Mouse (Mus musculus) bone marrow macrophage, adult 2 months (primary cell): Measurements from ENCODE around the gene Zbtb5. TPM values are rescaled to one million over a fixed set of nuclear protein-coding genes. Genes with fewer than 3 reads are reported as not detected.
"Not testable (repeated sequence)": the region's sequence is repeated elsewhere in the genome, so short reads cannot be mapped to it uniquely, and the experiment has no call there.

Experiments used
- H3K27ac ChIP-seq: 2 replicates; pipeline ENCODE4 v1.5.1; 2012; ENCODE audit warnings: low read depth, low read length; ENCODE audit not compliant: insufficient read depth
- H3K4me1 ChIP-seq: 2 replicates; pipeline ENCODE4 v1.6.1; 2012; ENCODE audit warnings: low read length; ENCODE audit not compliant: control insufficient read depth, insufficient read depth
- H3K4me3 ChIP-seq: 2 replicates; pipeline ENCODE4 v1.5.1; 2012; ENCODE audit warnings: mild to moderate bottlenecking, low read length, moderate library complexity; ENCODE audit not compliant: insufficient read depth
- CTCF ChIP-seq: IDR thresholded peaks from 2 replicates; pipeline ENCODE4 v1.5.1; 2012; ENCODE audit warnings: low read depth, mild to moderate bottlenecking, low read length, moderate library complexity
- POLR2A ChIP-seq: IDR thresholded peaks from 2 replicates; pipeline ENCODE4 v1.6.1; 2012; ENCODE audit warnings: mild to moderate bottlenecking, low read depth, low read length, borderline replicate concordance
- polyA plus RNA-seq: library from polyadenylated mRNA; stranded (reverse); fragments of >200 nt; gene quantifications from 2 replicates; pipeline ENCODE4 v1.2.4, GENCODE M21; 2012; ENCODE audit not compliant: missing spikeins, insufficient read depth, insufficient read length

Gene Zbtb5
- 7.3 and 8.4 TPM in 2 replicates for polyA plus RNA-seq

DNA sequence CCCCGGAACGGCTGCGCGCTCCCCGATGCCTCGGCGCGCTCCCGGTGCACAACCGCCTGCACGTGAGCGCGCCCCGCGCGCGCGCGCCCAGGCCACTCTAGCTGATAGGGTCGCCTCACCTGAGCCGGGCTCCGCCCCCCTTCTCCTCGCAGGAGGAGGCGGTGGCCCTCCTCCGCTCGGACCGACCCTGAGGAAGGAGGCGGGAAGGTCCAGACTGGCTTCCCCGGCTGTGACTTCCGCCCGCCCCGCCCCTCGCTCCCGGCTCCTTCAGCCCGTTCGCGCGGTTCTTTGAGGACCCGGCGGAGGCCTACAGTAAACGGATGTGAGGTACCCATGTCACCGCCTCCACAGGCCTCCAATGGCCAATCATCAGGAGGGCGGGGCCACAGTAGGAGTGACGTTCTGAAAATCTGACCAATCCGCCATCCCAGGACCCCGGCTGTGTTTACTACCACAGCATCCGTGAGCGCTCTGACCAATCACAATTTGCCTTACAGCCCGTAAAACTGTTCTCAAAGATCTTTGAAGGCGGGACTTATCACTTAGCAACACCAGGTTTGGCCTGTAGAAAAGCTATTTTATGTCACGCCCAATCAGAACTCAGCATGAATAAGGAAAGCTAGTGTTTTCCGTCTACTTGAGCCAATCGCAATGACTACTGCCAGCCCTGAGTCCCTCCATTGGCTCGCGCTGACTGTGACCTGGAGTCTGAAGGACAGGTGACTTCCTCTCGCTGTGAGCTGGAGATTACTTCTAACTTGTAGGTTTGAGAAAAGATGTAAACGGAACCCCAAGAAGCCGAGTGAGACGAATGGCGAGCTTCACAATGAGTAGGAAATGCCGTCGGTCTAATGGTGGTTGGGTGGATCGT lies at the start of gene Zbtb5:
Gene Zbtb5 (minus strand): TSS at position 308 of the 871 bp plus-strand sequence.
- Histone ChIP-seq H3K4me1 (peaks cover 13% of the 10 kb centered on the region), H3K27ac (peak within 1 kb of the TSS; percentile 87), H3K4me3 (peak within 1 kb of the TSS; percentile 95)
- TF ChIP-seq POLR2A (no peak), CTCF (no peak)

DNA sequence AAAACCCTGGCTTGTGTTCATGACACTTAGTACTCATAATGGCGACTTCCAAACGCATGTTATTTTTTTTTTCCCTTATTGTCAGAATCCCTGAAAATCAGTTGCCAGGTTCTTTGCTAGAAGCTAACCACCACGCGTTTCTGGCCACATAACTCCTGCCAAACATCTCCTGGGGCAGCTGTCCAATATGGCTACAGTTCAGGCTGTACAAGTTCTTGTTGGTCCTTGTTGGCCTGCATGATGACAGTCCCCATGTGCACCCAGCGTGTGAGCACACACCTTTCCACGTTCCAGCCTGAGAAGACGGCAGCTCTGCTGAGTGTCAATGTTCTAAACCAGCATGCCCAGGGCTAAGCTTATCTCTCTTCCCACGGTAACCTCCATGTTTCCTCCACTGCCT lies 43.2 kb upstream of the Zbtb5 start:
- TF ChIP-seq CTCF (no peak), POLR2A (no peak)
- H3K4me3 ChIP-seq = no peak overlapping the region
- H3K4me1 ChIP-seq = no peaks in the 10 kb centered on the region
- H3K27ac ChIP-seq = no peak overlapping the region

DNA sequence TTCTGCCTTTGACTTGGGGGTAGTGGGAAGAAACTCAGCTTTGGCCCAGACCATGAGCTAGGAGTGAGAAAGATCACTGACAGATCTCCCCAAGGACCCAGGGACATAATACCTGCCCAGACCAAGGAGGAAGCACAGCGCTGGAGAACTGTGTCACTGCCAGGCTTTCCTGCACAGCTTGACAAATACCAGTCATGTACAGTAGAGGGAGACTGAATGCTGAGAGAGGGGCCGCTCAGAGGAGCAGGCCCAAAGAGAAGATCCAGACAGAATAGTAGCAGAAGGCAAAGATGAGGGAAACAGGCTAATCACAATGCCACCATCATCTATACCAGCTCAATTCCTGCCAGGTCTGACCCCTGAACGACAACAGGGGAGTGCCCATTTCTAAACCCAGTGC lies 42.6 kb upstream of the Zbtb5 start:
- no peak overlapping the region for H3K4me3 ChIP-seq
- H3K4me1 ChIP-seq = no peaks in the 10 kb centered on the region
- TF ChIP-seq POLR2A = no peak
- no peak for TF ChIP-seq CTCF
- H3K27ac ChIP-seq = no peak overlapping the region

DNA sequence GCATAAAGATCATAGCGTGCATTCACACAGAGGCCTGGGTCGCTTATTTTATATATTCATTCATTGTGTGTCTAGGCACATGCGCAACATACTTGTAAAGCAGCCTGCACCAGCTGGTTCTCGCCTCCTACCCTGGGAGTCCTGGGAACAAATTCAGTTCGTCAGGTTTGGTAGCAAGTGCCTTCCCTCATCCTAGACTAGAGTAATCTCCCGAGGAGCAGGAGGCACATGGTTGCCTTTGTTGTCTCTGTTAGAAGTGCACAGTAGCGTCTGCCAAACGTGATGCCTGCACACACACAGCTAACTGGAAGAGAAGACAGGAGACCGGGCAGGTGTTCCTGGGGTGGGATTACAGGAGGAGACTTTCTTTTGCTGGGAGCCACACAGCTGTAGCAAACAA lies 35.7 kb upstream of the Zbtb5 start:
- H3K4me1 ChIP-seq = no peaks in the 10 kb centered on the region
- no peak overlapping the region for H3K27ac ChIP-seq
- TF ChIP-seq CTCF = no peak
- TF ChIP-seq POLR2A = no peak
- no peak overlapping the region for H3K4me3 ChIP-seq

DNA sequence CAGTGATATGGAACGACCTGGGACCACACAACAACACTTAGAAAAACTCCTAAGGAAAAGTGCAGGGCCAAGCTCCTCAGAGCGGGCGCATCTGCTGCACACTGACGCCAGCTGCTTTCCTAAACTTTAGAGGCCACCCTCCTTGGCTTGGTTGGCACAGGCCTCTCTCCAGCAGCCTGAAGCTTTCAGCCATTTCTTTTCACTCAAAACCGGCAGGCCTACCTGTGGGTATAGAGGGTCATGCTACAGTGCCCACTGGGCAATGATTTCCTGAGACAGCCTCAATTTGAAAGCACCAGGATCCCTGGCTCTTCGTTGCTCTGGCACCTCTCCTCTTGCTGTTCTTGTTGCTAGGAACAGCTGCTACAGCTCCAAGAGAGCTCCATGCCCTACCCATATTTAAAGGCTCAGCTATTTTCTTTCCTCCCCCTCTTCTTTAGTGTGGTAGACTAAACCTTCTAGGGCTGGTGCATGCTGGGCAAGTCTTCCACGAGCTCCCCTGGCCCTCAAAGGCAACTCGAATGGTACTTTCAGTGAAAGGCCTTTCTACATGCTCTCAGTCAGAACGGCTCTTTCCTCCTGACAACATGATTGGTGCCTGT lies 35.2 kb upstream of the Zbtb5 start:
- Histone ChIP-seq H3K4me1 (no peaks in the 10 kb centered on the region), H3K4me3 (no peak overlapping the region), H3K27ac (no peak overlapping the region)
- TF ChIP-seq POLR2A (no peak), CTCF (no peak)

DNA sequence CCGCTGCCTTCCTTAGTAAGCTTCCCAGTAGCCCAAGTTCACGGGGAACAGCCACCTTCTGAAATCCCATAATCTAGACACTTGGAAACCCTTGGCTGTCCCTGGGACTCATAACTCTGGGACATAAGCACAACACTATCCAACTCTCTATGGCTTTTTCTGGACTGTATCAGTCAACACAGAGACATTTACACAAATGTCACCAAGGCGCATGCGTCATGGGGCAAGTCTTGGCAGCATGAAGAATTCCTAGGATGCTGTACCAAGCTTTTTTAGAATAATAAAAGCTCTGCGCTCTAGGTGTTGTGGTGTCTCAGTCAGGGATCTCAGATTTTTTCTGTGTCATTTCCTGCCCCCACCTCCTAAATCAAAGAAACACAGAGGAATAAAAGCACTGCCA lies 34.5 kb upstream of the Zbtb5 start:
- H3K4me3 ChIP-seq = no peak overlapping the region
- no peaks in the 10 kb centered on the region for H3K4me1 ChIP-seq
- no peak overlapping the region for H3K27ac ChIP-seq
- TF ChIP-seq CTCF (no peak), POLR2A (no peak)

DNA sequence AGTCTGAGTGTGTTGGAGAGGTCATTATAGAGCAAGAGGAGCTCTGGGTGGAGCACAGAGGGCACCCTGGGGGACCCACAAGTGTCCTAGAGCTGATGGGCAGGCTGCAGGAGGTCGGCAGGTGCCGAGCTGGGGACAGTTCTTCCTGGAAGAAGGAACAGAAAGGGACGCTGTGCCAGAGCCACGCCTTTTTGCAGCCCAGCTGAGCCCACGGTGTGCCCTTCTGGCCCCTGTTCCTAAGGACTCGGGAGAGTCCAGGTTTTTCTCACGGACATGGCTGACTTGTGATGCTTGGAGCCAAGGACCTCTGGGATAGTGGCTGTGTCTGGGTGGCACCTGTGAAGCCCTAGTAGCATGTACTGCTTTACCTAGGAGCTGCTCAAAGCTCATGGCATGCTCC lies 28.6 kb upstream of the Zbtb5 start:
- no peak overlapping the region for H3K27ac ChIP-seq
- H3K4me1 ChIP-seq = peaks cover 5% of the 10 kb centered on the region
- no peak overlapping the region for H3K4me3 ChIP-seq
- no peak for TF ChIP-seq CTCF
- TF ChIP-seq POLR2A = no peak

DNA sequence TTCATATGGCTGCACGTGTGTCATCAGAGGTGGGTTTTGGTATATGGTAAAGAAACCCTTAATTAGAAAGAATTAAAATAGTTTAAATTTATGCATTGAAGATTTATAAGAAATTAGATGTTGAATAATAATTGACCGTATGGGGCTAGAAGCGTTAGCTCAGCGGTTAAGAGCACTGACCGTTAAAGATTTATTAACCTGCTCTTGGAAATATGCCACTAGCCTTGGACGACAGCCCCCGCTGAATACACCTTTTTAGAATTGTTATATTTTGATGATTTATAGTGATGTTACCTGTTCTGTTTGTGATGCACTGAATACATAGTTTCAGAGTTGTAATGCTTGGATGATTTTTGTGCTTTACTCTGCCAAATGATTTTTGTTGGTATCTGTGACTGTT lies 27.3 kb upstream of the Zbtb5 start:
- H3K27ac ChIP-seq, H3K4me3 ChIP-seq, H3K4me1 ChIP-seq: not testable (repeated sequence)

DNA sequence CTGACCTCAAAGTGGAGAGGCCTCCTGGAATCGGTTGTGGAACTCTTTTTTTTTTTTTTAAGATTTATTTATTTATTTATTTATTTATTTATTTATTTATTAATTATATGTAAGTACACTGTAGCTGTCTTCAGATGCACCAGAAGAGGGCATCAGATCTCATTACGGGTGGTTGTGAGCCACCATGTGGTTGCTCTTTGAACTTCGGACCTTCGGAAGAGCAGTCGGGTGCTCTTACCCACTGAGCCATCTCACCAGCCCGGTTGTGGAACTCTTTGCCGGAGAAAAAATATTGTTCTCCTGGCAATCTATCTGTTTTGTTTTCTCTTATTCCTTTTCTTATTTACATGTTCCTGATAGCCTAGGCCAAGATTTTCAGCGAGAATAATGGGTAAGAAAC lies 26.7 kb upstream of the Zbtb5 start:
- not testable (repeated sequence) for H3K4me1 ChIP-seq, H3K27ac ChIP-seq, H3K4me3 ChIP-seq
